In genomic region chr16:70608358-70608757, GRCm38 (mm10) we compare ENCODE assay signal across 16 mouse cellular contexts.
DNase-seq lines count a peak whose midpoint lies in the region; TF ChIP-seq lines count a peak whose summit lies in the region.
"Had no signal": no experiment of that assay in that cellular context is flagged by ENCODE, and none has a peak within 500 bp of the region (broad histone marks: within the 10 kb centered on the region; RNA-seq: fewer than 3 reads in every experiment).

No protein-coding gene starts in this region.

- DNase-seq in cerebellum, postnatal 14 days: peak; percentile 8 to 9
- DNase-seq in cerebellum, postnatal 4 days (ENCODE audit: low spot score in 2 of 2): no peak
- peak; percentile 20 to 23 for DNase-seq in left cerebral cortex, adult 18-20 months (ENCODE audit: low spot score in 2 of 2)
- DNase-seq in left cerebral cortex, adult 11 months (ENCODE audit: low spot score): no peak
- peak; percentile 18 for DNase-seq in right cerebral cortex, adult 18-20 months
- no peak for DNase-seq in right cerebral cortex, postnatal 25 days
- peak; percentile 19 for DNase-seq in brain, embryonic 14.5 days (ENCODE audit: low read depth)
- DNase-seq: adrenal gland, postnatal 10 days; adrenal gland, postnatal 36 days; B cell, adult 2 months; cerebellum, adult 11-12 months; cerebellum, adult 8-10 months; gastrocnemius, postnatal 25 days; heart, adult 18-20 months; heart, postnatal 10 days; heart, postnatal 36 days had no signal

- no peak for TF ChIP-seq POLR2A in brain, embryonic 14.5 days (IDR thresholded peaks at IDR 0.05; ENCODE audit: borderline replicate concordance, extremely low read depth, insufficient read depth, insufficient read length, poor library complexity, severe bottlenecking)

- no peak for TF ChIP-seq CTCF in brain, embryonic 14.5 days (IDR thresholded peaks at IDR 0.05; ENCODE audit: borderline replicate concordance, extremely low read depth, insufficient read depth, insufficient read length)

Comparison
In these comparisons a context has a peak if more than half of its experiments do, and no peak if none do; other contexts are left out.
1. DNase-seq: peak in cerebellum, postnatal 14 days (2 of 2), left cerebral cortex, adult 18-20 months (2 of 2), right cerebral cortex, adult 18-20 months (single experiment) and brain, embryonic 14.5 days (single experiment); none in cerebellum, postnatal 4 days (0 of 2), left cerebral cortex, adult 11 months (single experiment) and right cerebral cortex, postnatal 25 days (single experiment).